Mouse (Mus musculus) midbrain, postnatal 0 days (tissue): ENCODE results near the gene Dpp6. TPM values are rescaled to one million over a fixed set of nuclear protein-coding genes. Genes with fewer than 3 reads are reported as not detected.

Experiments used
- ATAC-seq: fragments of 200-750 bp; cut with Nextera tagmentation; 2 replicates; pipeline ENCODE4 v1.8.0; 2017; ENCODE audit warnings: moderate number of reproducible peaks, mild to moderate bottlenecking, moderate TSS enrichment, moderate library complexity; ENCODE audit not compliant: low FRiP score
- DNase-seq: peaks from one replicate; pipeline ENCODE4 v3.0.0-alpha.2; 2015; ENCODE audit warnings: low spot score
- H3K27ac ChIP-seq: fragments of 300-500 bp; sonication (generic); 2 replicates; pipeline ENCODE4 v1.5.1; 2014; ENCODE audit warnings: low read depth, mild to moderate bottlenecking, low read length, mixed read lengths
- H3K27me3 ChIP-seq: fragments of 300-500 bp; sonication (generic); 2 replicates; pipeline ENCODE4 v1.6.1; 2014; ENCODE audit warnings: low read length, control low read depth, mixed read lengths; ENCODE audit not compliant: insufficient read depth
- H3K36me3 ChIP-seq: fragments of 300-500 bp; sonication (generic); 2 replicates; pipeline ENCODE4 v1.6.1; 2014; ENCODE audit warnings: low read length, control low read depth, mixed read lengths; ENCODE audit not compliant: insufficient read depth
- H3K4me1 ChIP-seq: fragments of 300-500 bp; sonication (generic); 2 replicates; pipeline ENCODE4 v1.6.1; 2014; ENCODE audit warnings: mild to moderate bottlenecking, control low read depth, antibody characterized with exemption, low read length, mixed read lengths; ENCODE audit not compliant: insufficient read depth
- H3K4me2 ChIP-seq: fragments of 300-500 bp; sonication (generic); 2 replicates; pipeline ENCODE4 v1.6.1; 2014; ENCODE audit warnings: low read depth, mild to moderate bottlenecking, low read length, mixed read lengths; ENCODE audit not compliant: poor library complexity, severe bottlenecking
- H3K4me3 ChIP-seq: fragments of 300-500 bp; sonication (generic); 2 replicates; pipeline ENCODE4 v1.5.1; 2014; ENCODE audit warnings: low read depth, mild to moderate bottlenecking, low read length, moderate library complexity
- H3K9ac ChIP-seq: fragments of 300-500 bp; sonication (generic); replicated peaks from 2 replicates; pipeline ENCODE4 v1.6.1; 2014; ENCODE audit warnings: mild to moderate bottlenecking, low read length, moderate library complexity, mixed read lengths; ENCODE audit not compliant: poor library complexity, severe bottlenecking
- H3K9me3 ChIP-seq: fragments of 300-500 bp; sonication (generic); 2 replicates; pipeline ENCODE4 v1.6.1; 2016; ENCODE audit warnings: low read length, control low read depth
- CTCF ChIP-seq: IDR thresholded peaks from 2 replicates; pipeline ENCODE4 v1.5.1; 2016; ENCODE audit warnings: antibody characterized with exemption, mild to moderate bottlenecking
- WGBS: fragments of 180-500 bp; shearing (Covaris S2); extraction: QIAGEN DNeasy Blood & Tissue Kit; methylation state at CpG from one replicate; pipeline ENCODE4 v1.1.7; 2014; 5-methylcytosine and 5-hydroxymethylcytosine counted together
- polyA plus RNA-seq: library from polyadenylated mRNA; unstranded; fragments of >200 nt; fragmentation: Nextera tagmentation; extraction: Ambion mirVana; gene quantifications from 2 replicates; pipeline ENCODE4 v1.2.1, GENCODE M21; 2015
- total RNA-seq: library from RNA; depleted of rRNA; stranded (reverse); fragments of >200 nt; gene quantifications from 2 replicates; pipeline ENCODE4 v1.2.3, GENCODE M21; 2014

The Dpp6 gene
- total and polyA plus RNA-seq, 2 experiments from 2014 or later: 88.6 to 169 TPM

DNA sequence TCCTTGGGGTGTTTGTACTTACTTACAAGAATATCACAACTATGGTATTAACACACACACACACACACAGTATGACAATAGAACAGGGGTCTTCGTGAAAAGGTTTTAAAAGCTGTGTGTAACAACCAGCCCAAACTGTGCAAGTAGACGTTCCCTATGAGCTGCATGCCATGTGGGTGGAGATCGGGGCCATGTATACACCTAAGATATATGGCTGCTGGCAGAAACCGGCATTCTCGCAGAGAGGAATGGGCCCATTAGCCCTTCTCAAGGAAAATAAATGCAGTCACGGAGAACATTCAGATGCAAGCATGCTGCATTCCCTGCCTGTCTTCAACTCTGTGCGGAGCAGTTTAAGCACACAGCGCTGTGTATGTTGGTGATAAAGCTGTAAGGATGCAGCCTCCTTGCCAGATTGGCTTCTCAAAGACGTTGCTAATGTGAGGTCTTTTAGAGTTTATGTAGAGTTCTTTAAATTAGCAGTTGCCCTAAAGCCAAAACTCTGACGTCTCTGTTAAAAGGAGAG lies 461.2 kb downstream of the Dpp6 start:
- Histone ChIP-seq H3K27ac (no peak overlapping the region), H3K4me2 (no peak overlapping the region), H3K4me3 (no peak overlapping the region), H3K4me1 (peaks cover 3% of the 10 kb centered on the region; the same call in 1 of the 2 replicates), H3K9ac (no peak overlapping the region), H3K9me3 (no peaks in the 10 kb centered on the region), H3K36me3 (no peaks in the 10 kb centered on the region), H3K27me3 (no peaks in the 10 kb centered on the region)
- ATAC-seq: no peak
- WGBS: 81% methylated on average over 10 of the region's 10 CpGs
- DNase-seq: no peak
- no peak for TF ChIP-seq CTCF

DNA sequence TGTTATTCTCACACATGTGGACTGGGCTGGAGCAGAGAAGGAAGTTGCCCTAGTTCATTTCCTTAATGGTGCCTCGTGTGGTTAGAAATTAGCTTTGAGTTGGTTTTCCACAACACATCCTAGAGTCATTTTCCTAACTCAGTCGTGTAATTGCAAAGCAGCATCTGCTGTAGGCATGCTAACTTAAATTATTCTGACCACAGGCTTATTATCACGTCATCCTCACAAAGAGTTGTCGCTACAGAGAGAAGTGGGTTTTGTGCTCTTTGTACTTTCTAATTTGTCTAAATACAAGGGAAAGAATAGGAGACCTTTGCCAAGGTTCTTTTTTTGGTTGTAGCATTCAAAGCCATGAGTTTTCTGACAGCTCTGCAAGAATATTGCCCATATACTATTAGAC lies 469.9 kb downstream of the Dpp6 start:
- DNase-seq: no peak
- 44% methylated on average over 4 of the region's 4 CpGs for WGBS
- Histone ChIP-seq H3K36me3 (no peaks in the 10 kb centered on the region), H3K4me1 (peaks cover 5% of the 10 kb centered on the region; the same call in 1 of the 2 replicates), H3K27me3 (no peaks in the 10 kb centered on the region), H3K27ac (no peak overlapping the region), H3K4me3 (no peak overlapping the region), H3K9ac (no peak overlapping the region), H3K9me3 (no peaks in the 10 kb centered on the region), H3K4me2 (no peak overlapping the region)
- ATAC-seq: no peak
- no peak for TF ChIP-seq CTCF

DNA sequence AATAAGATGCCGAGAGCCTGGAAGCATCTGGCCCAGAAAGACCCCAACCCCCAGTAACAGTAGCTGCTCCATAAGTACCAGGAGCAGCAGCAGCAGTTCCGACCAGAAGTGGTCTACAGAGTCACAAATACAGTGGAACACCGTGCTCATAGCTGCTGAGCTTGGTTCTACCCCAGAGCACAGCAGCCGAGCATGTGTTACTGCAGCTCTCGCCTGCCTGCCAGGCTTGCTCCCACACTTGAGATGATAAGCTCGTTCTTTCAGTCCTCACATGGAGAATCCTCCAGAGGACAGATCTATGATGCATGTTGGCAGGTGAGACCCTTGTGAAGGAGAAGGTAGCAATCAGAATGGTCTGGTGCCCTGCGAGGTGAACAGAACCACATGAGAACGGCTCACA lies 474.4 kb downstream of the Dpp6 start:
- TF ChIP-seq CTCF: no peak
- ATAC-seq (no peak), DNase-seq (no peak)
- no peaks in the 10 kb centered on the region for H3K27me3 ChIP-seq
- no peak overlapping the region for H3K4me2 ChIP-seq
- H3K9ac ChIP-seq: no peak overlapping the region
- H3K9me3 ChIP-seq: no peaks in the 10 kb centered on the region
- no peak overlapping the region for H3K4me3 ChIP-seq
- no peak overlapping the region for H3K27ac ChIP-seq
- peaks cover 5% of the 10 kb centered on the region; the same call in 1 of the 2 replicates for H3K4me1 ChIP-seq
- WGBS: 91% methylated on average over 8 of the region's 8 CpGs
- 0 out of 2 replicates have a peak, but pooled peaks cover 3% of the 10 kb centered on the region for H3K36me3 ChIP-seq

DNA sequence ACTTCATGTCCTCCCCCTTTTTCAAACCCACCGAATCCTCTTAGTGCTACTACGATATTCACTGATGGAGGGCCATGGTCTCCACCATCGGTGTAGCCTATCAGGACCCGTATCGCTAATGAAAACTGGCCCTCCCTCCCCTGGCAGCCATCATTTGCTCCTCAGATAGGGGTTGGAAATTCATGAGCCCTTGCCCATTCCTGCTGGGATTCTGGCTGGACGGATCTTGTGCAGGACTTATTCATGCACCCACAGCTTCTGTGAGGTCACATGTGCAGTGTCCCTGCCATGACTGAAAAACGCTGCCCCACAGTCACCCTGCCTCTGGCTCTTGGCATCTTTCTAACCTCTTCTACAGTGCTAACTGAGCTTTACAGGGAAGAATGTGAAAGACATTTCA lies 475.2 kb downstream of the Dpp6 start:
- no peaks in the 10 kb centered on the region for H3K27me3 ChIP-seq
- WGBS: 91% methylated on average over 7 of the region's 7 CpGs
- H3K4me2 ChIP-seq: no peak overlapping the region
- no peaks in the 10 kb centered on the region for H3K9me3 ChIP-seq
- TF ChIP-seq CTCF: no peak
- no peak for DNase-seq
- no peak overlapping the region for H3K9ac ChIP-seq
- 0 out of 2 replicates have a peak, but pooled peaks cover 3% of the 10 kb centered on the region for H3K36me3 ChIP-seq
- ATAC-seq: no peak
- no peaks in the 10 kb centered on the region for H3K4me1 ChIP-seq
- no peak overlapping the region for H3K27ac ChIP-seq
- no peak overlapping the region for H3K4me3 ChIP-seq

DNA sequence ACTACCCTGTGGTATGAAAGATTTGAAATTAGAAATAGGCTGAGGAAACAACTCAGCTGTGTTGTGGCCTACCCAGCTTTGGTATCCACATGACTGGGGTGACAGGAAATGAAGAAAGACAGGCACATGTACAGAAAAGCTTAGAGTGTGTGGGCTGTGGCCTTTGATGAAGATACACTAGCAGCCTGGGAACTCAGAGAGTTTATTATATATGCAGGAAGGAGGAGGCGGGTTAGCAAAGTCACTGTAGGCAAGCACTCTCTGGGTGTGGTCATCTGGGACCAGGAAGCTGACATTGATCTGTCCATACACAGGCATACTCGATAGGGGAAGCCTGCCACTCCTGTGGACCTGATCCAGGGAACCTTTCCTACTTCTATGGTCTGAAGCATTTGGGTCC lies 487.1 kb downstream of the Dpp6 start:
- no peak overlapping the region for H3K9ac ChIP-seq
- DNase-seq: no peak
- no peaks in the 10 kb centered on the region for H3K27me3 ChIP-seq
- H3K4me1 ChIP-seq: peaks cover 7% of the 10 kb centered on the region; the same call in 1 of the 2 replicates
- no peak overlapping the region for H3K4me2 ChIP-seq
- TF ChIP-seq CTCF: no peak
- no peak overlapping the region for H3K4me3 ChIP-seq
- H3K9me3 ChIP-seq: no peaks in the 10 kb centered on the region
- H3K27ac ChIP-seq: no peak overlapping the region
- WGBS: 86% methylated on average over 2 of the region's 2 CpGs
- ATAC-seq: no peak
- H3K36me3 ChIP-seq: no peaks in the 10 kb centered on the region

DNA sequence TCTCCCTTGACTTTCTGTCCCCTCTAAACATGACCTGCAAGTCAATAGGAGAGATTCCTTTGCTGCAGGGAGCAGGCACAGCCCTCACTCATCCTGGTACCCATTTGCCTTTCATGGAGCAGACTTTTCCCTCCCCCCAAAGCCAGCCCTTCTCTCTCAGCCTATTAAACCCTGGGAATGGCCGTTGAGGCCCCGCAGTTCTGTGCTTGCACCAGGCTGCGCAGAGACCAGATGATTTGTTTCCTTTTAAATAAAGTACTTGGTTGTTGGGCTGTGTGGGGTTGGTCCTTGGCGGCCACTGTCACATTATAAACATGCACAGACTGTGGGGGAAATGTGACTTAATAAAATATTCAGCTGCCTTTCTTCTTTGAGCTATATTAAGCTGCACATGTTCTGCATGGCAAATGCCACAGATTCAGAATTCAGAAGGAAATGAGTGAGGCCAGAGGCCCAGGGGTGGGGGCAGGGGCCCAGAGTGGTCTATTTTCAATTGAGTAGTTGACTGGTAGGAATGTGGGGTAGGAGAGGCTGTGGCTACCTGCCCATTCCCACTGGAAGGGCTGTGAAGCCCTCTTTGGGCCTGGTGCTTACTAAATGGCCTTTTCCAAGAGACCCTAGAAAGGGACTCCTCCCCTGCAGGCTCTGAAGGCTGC lies 489.6 kb downstream of the Dpp6 start:
- H3K4me1 ChIP-seq: peaks cover 7% of the 10 kb centered on the region; the same call in 1 of the 2 replicates
- no peaks in the 10 kb centered on the region for H3K27me3 ChIP-seq
- WGBS: 45% methylated on average over 4 of the region's 4 CpGs
- H3K9ac ChIP-seq: no peak overlapping the region
- H3K27ac ChIP-seq: peak overlapping the region; percentile 67
- ATAC-seq: peak; percentile 89
- no peak overlapping the region for H3K4me2 ChIP-seq
- H3K36me3 ChIP-seq: no peaks in the 10 kb centered on the region
- no peak for TF ChIP-seq CTCF
- no peak overlapping the region for H3K4me3 ChIP-seq
- no peaks in the 10 kb centered on the region for H3K9me3 ChIP-seq
- peak; percentile 74 for DNase-seq
